Mouse (Mus musculus) hindbrain, postnatal 0 days (tissue): ENCODE data around the gene Colca2. TPM values are rescaled to one million over a fixed set of nuclear protein-coding genes. Genes with fewer than 3 reads are reported as not detected.
A peak's percentile ranks its signal among the peaks of the same experiment; 100 is the strongest.

ENCODE experiments used
- ATAC-seq: fragments of 200-750 bp; cut with Nextera tagmentation; 2 replicates; pipeline ENCODE4 v1.8.0; 2017; ENCODE audit warnings: mild to moderate bottlenecking, moderate TSS enrichment, moderate library complexity
- DNase-seq: peaks from one replicate; pipeline ENCODE4 v3.0.0-alpha.2; 2015; ENCODE audit warnings: low spot score
- H3K27ac ChIP-seq: fragments of 300-500 bp; sonication (generic); 2 replicates; pipeline ENCODE4 v1.5.1; 2014; ENCODE audit warnings: mild to moderate bottlenecking
- H3K27me3 ChIP-seq: fragments of 300-500 bp; sonication (generic); 2 replicates; pipeline ENCODE4 v1.6.1; 2014; ENCODE audit warnings: low read length, mixed read lengths; ENCODE audit not compliant: insufficient read depth
- H3K36me3 ChIP-seq: fragments of 300-500 bp; sonication (generic); 2 replicates; pipeline ENCODE4 v1.6.1; 2014; ENCODE audit warnings: low read length, mixed read lengths; ENCODE audit not compliant: insufficient read depth
- H3K4me1 ChIP-seq: fragments of 300-500 bp; sonication (generic); 2 replicates; pipeline ENCODE4 v1.6.1; 2014; ENCODE audit warnings: antibody characterized with exemption, low read length, mixed read lengths; ENCODE audit not compliant: insufficient read depth
- H3K4me2 ChIP-seq: fragments of 300-500 bp; sonication (generic); 2 replicates; pipeline ENCODE4 v1.6.1; 2014; ENCODE audit warnings: low read depth, mild to moderate bottlenecking, low read length, moderate library complexity, mixed read lengths
- H3K4me3 ChIP-seq: fragments of 300-500 bp; sonication (generic); 2 replicates; pipeline ENCODE4 v1.5.1; 2014; ENCODE audit warnings: low read length
- H3K9ac ChIP-seq: fragments of 300-500 bp; sonication (generic); replicated peaks from 2 replicates; pipeline ENCODE4 v1.6.1; 2014; ENCODE audit warnings: mild to moderate bottlenecking, low read length, moderate library complexity, mixed read lengths
- H3K9me3 ChIP-seq: fragments of 300-500 bp; sonication (generic); 2 replicates; pipeline ENCODE4 v1.6.1; 2016; ENCODE audit warnings: low read length, mixed read lengths
- CTCF ChIP-seq: IDR thresholded peaks from 2 replicates; pipeline ENCODE4 v1.5.1; 2016; ENCODE audit warnings: antibody characterized with exemption, control low read depth, low read depth
- WGBS: fragments of 180-500 bp; shearing (Covaris S2); extraction: QIAGEN DNeasy Blood & Tissue Kit; methylation state at CpG from one replicate; pipeline ENCODE4 v1.1.7; 2014; 5-methylcytosine and 5-hydroxymethylcytosine counted together
- polyA plus RNA-seq: library from polyadenylated mRNA; unstranded; fragments of >200 nt; fragmentation: Nextera tagmentation; extraction: Ambion mirVana; gene quantifications from 2 replicates; pipeline ENCODE4 v1.2.1, GENCODE M21; 2015
- total RNA-seq: library from RNA; depleted of rRNA; stranded (reverse); fragments of >200 nt; gene quantifications from 2 replicates; pipeline ENCODE4 v1.2.3, GENCODE M21; 2014; rRNA removed

The Colca2 gene
- total RNA-seq = 1.3 and 1.4 TPM in 2 replicates
- polyA plus RNA-seq = 1.2 and 1.6 TPM in 2 replicates

GRCm38 (mm10) chr9:51278500-51279381 lies at the start of gene Colca2:
Gene Colca2 (minus strand): TSS chr9:51278569.
- Histone ChIP-seq H3K9me3 (no peaks in the 10 kb centered on the region), H3K4me1 (peaks cover 4% of the 10 kb centered on the region; the same call in 1 of the 2 replicates), H3K4me2 (peak within 1 kb of the TSS; percentile 73), H3K36me3 (no peaks in the 10 kb centered on the region), H3K27me3 (peaks cover 14% of the 10 kb centered on the region; the same call in 1 of the 2 replicates), H3K27ac (peak within 1 kb of the TSS; percentile 36; the same call in 1 of the 2 replicates), H3K9ac (peak within 1 kb of the TSS; percentile 31), H3K4me3 (peak within 1 kb of the TSS; percentile 38)
- peak; percentile 94 for ATAC-seq
- peak; percentile 70 for DNase-seq
- WGBS = under 1% methylated on average over 53 of the region's 53 CpGs
- peak; percentile 35 for TF ChIP-seq CTCF

- no peak for TF ChIP-seq CTCF
- 88% methylated on average over 5 of the region's 5 CpGs for WGBS
- Histone ChIP-seq H3K4me3 (no peak overlapping the region), H3K36me3 (no peaks in the 10 kb centered on the region), H3K9me3 (no peaks in the 10 kb centered on the region), H3K9ac (no peak overlapping the region), H3K27ac (no peak overlapping the region), H3K4me2 (no peak overlapping the region), H3K4me1 (no peaks in the 10 kb centered on the region), H3K27me3 (no peaks in the 10 kb centered on the region)
- ATAC-seq (no peak), DNase-seq (no peak)
These were observed 49.2 kb upstream of the Colca2 start for GRCm38 (mm10) chr9:51327555-51327903.

DNA sequence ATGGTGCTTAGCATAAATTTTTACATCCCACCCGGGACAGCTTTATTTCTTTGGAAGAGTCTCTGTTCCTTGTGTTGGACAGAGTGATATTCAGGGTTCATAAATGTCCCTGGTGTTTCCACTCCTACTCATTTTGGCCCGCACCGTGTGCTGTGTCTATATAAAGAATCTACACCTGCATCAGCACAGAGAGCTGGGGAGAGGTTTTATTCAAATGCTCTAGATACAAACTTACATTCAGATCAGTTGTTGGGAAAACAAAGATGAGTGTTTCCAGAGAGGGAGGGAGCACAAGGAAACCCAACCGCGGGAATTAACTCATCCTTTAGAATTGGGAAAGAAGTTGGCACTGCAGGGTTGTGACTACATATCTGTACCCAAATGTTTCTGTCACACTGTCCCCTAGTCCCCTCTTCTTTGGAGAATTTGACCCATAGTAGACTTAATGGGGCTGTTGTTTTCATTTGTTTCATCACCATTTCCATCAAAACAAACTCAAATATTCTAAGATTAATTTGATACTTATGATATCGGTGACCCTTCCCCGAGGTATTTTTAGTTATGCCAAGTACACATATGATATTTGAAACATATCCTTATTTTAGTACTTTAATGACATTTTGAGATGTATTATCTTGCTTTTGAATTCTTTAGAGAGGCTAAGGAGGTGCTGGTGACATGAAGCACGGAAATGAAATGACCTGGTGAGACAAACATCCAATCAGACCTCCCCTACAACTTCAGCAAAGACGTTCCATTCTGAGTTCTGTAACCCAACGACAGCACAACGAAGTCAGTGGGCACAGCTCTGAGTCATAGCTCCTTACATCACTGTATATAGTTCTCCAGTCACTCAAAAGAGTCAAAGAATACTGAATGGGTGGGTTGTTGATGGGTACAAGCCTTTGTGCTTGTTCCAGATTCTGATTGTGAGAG lies 48.5 kb upstream of the Colca2 start:
- no peak for DNase-seq
- ATAC-seq = no peak
- H3K4me1 ChIP-seq = no peaks in the 10 kb centered on the region
- H3K36me3 ChIP-seq = no peaks in the 10 kb centered on the region
- no peak overlapping the region for H3K27ac ChIP-seq
- TF ChIP-seq CTCF = no peak
- WGBS = 86% methylated on average over 11 of the region's 11 CpGs
- H3K9ac ChIP-seq = no peak overlapping the region
- no peaks in the 10 kb centered on the region for H3K9me3 ChIP-seq
- H3K4me3 ChIP-seq = no peak overlapping the region
- H3K27me3 ChIP-seq = no peaks in the 10 kb centered on the region
- no peak overlapping the region for H3K4me2 ChIP-seq

DNA sequence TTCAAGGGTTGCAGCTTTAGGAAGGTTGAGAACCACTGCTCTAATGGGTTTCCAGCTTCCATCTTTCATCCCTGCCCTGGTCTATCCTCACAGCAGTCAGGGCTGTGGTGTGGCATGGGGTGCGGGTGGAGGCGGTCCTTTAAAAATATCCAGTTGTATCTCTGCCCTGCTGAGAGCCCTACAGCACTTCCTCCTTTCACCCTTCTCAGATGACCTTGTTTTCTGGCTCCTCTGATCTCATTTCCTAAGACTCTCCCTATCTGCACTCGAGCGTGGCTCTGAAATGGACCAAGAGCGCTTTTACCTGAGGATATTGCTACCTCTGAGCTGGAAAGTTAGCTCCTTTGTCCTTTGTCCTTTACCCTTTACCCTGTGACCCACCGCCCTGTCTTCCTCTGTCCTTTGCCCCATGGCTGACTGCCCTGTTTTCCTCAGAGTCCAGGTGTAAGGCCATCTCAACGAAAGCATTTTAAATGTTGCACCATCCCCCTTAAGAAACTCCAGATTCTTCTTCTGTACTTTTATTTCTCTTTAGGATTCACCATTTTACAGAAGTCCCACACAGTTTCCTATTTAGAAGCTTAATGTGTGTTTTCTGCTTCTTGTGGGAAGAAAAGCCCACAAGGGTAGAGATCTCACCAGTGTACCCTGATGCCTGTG lies 46.2 kb upstream of the Colca2 start:
- H3K36me3 ChIP-seq = no peaks in the 10 kb centered on the region
- ATAC-seq (no peak), DNase-seq (no peak)
- no peaks in the 10 kb centered on the region for H3K27me3 ChIP-seq
- no peak for TF ChIP-seq CTCF
- H3K9ac ChIP-seq = no peak overlapping the region
- H3K9me3 ChIP-seq = no peaks in the 10 kb centered on the region
- no peak overlapping the region for H3K4me2 ChIP-seq
- H3K27ac ChIP-seq = no peak overlapping the region
- no peak overlapping the region for H3K4me3 ChIP-seq
- 87% methylated on average over 7 of the region's 7 CpGs for WGBS
- no peaks in the 10 kb centered on the region for H3K4me1 ChIP-seq

- H3K27ac ChIP-seq = no peak overlapping the region
- H3K36me3 ChIP-seq = no peaks in the 10 kb centered on the region
- ATAC-seq (no peak), DNase-seq (no peak)
- no peaks in the 10 kb centered on the region for H3K4me1 ChIP-seq
- no peaks in the 10 kb centered on the region for H3K27me3 ChIP-seq
- no peak overlapping the region for H3K4me2 ChIP-seq
- H3K9me3 ChIP-seq = no peaks in the 10 kb centered on the region
- no peak overlapping the region for H3K4me3 ChIP-seq
- no peak overlapping the region for H3K9ac ChIP-seq
- TF ChIP-seq CTCF = no peak
- WGBS = 75% methylated on average over 1 of the region's 1 CpGs
These were observed 41.7 kb upstream of the Colca2 start for GRCm38 (mm10) chr9:51320096-51320495.

- ATAC-seq (no peak), DNase-seq (no peak)
- Histone ChIP-seq H3K27ac (no peak overlapping the region), H3K4me1 (no peaks in the 10 kb centered on the region), H3K4me2 (no peak overlapping the region), H3K27me3 (no peaks in the 10 kb centered on the region), H3K9ac (no peak overlapping the region), H3K9me3 (no peaks in the 10 kb centered on the region), H3K4me3 (no peak overlapping the region), H3K36me3 (no peaks in the 10 kb centered on the region)
- 83% methylated on average over 4 of the region's 4 CpGs for WGBS
- TF ChIP-seq CTCF = no peak
These were observed 39.9 kb upstream of the Colca2 start for GRCm38 (mm10) chr9:51318246-51318645.
